Mouse (Mus musculus) layer of hippocampus, postnatal 36 days (tissue): ENCODE results near the gene 3425401B19Rik. TPM values are rescaled to one million over a fixed set of nuclear protein-coding genes. Genes with fewer than 3 reads are reported as not detected.

Source experiments
- DNase-seq, 2 experiments: peaks; one replicate each; pipeline ENCODE4 v3.0.0; 2022
- total RNA-seq, 2 experiments: library from RNA; stranded (reverse); gene quantifications; 2 replicates each; pipeline ENCODE4 v1.2.3; 2021

The 3425401B19Rik gene
- total RNA-seq, 2 experiments from 2014 or later: 0.15 TPM; not detected in 1

DNA sequence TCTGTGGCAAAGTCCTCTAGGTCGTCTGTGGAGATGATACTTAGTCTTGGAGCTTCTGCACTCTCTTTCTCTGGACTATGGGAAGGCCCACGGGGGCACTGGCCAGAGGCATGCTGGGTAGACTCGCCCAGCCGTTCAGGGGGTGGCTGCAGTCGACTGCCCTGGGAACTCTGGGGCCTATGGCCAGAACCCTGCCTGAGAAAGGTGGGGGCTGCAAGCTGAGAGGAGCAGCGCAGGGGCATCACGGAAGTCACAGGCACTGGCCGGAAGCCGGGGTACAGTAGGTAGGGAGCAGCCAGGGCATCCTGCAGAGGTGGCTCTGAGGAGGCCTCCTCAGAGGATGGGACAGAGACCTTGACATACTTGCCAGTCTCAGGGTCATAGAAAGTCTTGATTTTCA is 25.3 kb downstream of the 3425401B19Rik start:
- DNase-seq: no peak

DNA sequence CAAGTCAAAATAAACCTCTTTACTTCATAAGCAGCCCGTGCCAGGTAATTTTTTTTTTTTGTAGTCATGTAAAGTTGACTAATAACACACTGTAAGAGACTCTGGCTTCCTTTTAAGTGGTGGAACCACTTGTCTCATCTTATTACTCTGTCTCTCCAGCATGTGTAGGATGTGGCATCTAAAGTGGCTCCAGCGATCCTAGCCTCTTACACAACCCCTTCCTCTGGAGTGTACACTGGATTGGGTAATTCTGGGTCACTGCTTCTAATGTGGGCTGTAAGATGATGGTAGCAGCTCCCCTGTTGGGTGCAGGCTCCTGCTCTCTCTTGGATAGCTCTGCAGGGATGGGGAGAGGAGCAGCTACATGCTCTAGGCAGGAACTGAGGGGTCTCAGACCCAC is 46.6 kb downstream of the 3425401B19Rik start:
- no peak for DNase-seq

DNA sequence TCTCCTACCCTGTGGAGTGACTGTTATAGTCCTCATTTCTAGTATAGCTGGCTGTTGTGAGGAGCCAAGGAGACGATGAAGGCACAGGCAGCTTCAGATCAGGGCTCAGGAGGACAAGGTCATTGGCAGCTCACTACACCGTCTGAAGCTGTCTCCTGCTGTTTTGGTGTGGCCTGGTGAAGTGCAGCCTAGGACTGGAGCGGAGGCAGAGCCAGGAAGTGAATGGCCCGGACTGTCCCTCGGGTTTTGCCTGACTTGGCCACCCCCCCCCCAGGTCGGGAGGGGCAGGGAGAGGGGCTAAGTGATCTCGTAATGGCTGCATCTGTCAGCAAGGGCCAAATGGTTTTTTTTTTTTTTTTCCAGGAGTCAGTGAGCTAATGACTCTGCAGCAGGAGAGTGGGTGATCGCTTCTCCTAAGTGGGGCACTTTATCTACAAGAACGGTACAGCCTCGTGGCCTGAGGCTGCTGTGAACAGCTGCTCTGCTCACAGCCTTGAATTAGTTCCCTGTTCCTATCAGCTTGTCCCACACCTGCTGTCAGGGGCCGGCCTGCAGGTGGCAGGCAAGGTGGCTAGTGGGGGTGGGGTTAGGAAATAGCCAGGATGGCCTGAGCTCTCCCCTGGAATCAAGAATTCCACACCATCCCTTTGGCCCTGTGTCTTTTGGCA is 50.9 kb downstream of the 3425401B19Rik start:
- DNase-seq: no peak

- no peak for DNase-seq
Measured at GRCm38 (mm10) chr14:32632908-32633600, 52.0 kb downstream of the 3425401B19Rik start.

GRCm38 (mm10) chr14:32628584-32628983 is 56.5 kb downstream of the 3425401B19Rik start:
- DNase-seq: no peak

DNA sequence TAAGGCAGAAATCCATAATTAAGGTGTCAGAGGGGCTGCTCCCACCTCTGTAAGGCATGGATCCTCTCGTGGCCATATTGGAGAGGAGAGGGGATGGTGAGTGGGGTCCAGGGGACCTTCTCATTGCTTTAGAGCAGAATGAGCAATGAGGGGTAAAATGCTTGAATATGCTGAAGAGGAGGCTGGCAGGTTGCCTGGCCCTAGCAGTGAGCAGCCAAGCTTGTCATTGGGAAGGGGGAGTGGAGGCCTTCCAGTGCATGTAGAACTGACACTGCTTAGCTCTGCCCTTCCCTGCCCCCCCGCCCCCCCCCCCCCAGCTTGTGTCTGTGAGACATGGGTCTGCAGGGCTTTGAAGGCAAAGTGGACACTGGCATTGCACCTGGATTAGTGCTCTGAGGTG is 57.8 kb downstream of the 3425401B19Rik start:
- DNase-seq: no peak

GRCm38 (mm10) chr14:32624811-32625210 is 60.3 kb downstream of the 3425401B19Rik start:
- no peak for DNase-seq

- no peak for DNase-seq
Measured at GRCm38 (mm10) chr14:32624245-32624644, 60.8 kb downstream of the 3425401B19Rik start.

GRCm38 (mm10) chr14:32617253-32617652 is 67.8 kb downstream of the 3425401B19Rik start:
- DNase-seq: no peak

DNA sequence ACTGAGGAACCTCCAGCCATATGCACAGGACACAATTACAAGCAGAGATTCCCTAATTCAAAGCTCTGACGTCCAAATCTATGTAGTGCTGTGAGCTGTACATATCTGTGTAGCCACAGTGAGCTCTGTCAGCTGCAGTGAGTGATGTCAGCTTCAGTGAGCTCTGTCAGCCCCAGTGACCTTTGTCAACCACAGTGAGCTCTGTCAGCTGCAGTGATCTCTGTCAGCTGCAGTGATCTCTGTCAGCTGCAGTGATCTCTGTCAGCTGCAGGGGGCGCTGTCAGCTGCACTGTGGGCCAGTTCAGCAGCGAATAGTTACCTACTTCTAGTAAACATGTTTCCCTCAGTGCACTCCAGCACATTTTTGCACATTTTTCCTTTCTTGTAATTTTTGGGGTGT is 75.7 kb downstream of the 3425401B19Rik start:
- DNase-seq: peak; percentile 25 to 34

Other genes with a start within 250 kb of the 3425401B19Rik start
- not detected for gene Slc18a3, start 220.4 kb downstream of the 3425401B19Rik start, total RNA-seq
- not detected for gene Chat, start 219.3 kb downstream of the 3425401B19Rik start, total RNA-seq
- 10 to 100 TPM; 21.6 to 26.7 TPM for gene Ercc6, start 171.8 kb downstream of the 3425401B19Rik start, total RNA-seq
- gene Prrxl1, start 85.9 kb downstream of the 3425401B19Rik start, total RNA-seq: not detected
- gene Tmem273, start 100.7 kb upstream of the 3425401B19Rik start, total RNA-seq: under 1 TPM; 0.52 to 0.83 TPM
- not detected for gene Fam170b, start 148.7 kb upstream of the 3425401B19Rik start, total RNA-seq
- 1 to 10 TPM; 3.9 to 4.2 TPM for gene Vstm4, start 171.5 kb upstream of the 3425401B19Rik start, total RNA-seq